Mouse (Mus musculus): ENCODE results near the gene Tbc1d2b.

Gene Tbc1d2b

GRCm38 (mm10) chr9:90270193-90270943 is at the start of gene Tbc1d2b:
Gene Tbc1d2b (minus strand): TSS chr9:90270804.
- DNase-seq (ENCODE audit: low read depth, low spot score): peak; percentile 46

GRCm38 (mm10) chr9:90316300-90316699 is 45.7 kb upstream of the Tbc1d2b start:
- peak; percentile 39 for DNase-seq (ENCODE audit: low read depth, low spot score)

GRCm38 (mm10) chr9:90315662-90316061 is 45.1 kb upstream of the Tbc1d2b start:
- DNase-seq (ENCODE audit: low read depth, low spot score): no peak

GRCm38 (mm10) chr9:90304254-90304653 is 33.6 kb upstream of the Tbc1d2b start:
- DNase-seq (ENCODE audit: low read depth, low spot score): no peak

- no peak for DNase-seq (ENCODE audit: low read depth, low spot score)
Measured at GRCm38 (mm10) chr9:90303101-90303835, 32.7 kb upstream of the Tbc1d2b start.

GRCm38 (mm10) chr9:90302670-90303069 is 32.1 kb upstream of the Tbc1d2b start:
- DNase-seq (ENCODE audit: low read depth, low spot score): no peak

GRCm38 (mm10) chr9:90301081-90301688 is 30.6 kb upstream of the Tbc1d2b start:
- DNase-seq (ENCODE audit: low read depth, low spot score): no peak

- no peak for DNase-seq (ENCODE audit: low read depth, low spot score)
Measured at GRCm38 (mm10) chr9:90297637-90298036, 27.0 kb upstream of the Tbc1d2b start.

GRCm38 (mm10) chr9:90293641-90294398 is 23.2 kb upstream of the Tbc1d2b start:
- DNase-seq (ENCODE audit: low read depth, low spot score): no peak

- DNase-seq (ENCODE audit: low read depth, low spot score): no peak
Measured at GRCm38 (mm10) chr9:90278397-90278796, 7.8 kb upstream of the Tbc1d2b start.

- DNase-seq (ENCODE audit: low read depth, low spot score): no peak
Measured at GRCm38 (mm10) chr9:90277884-90278283, 7.3 kb upstream of the Tbc1d2b start.

GRCm38 (mm10) chr9:90276779-90277178 is 6.2 kb upstream of the Tbc1d2b start:
- DNase-seq (ENCODE audit: low read depth, low spot score): no peak

- no peak for DNase-seq (ENCODE audit: low read depth, low spot score)
Measured at GRCm38 (mm10) chr9:90275906-90276305, 5.3 kb upstream of the Tbc1d2b start.

- DNase-seq (ENCODE audit: low read depth, low spot score): no peak
Measured at GRCm38 (mm10) chr9:90275500-90275899, 4.9 kb upstream of the Tbc1d2b start.

GRCm38 (mm10) chr9:90274516-90274915 is 3.9 kb upstream of the Tbc1d2b start:
- DNase-seq (ENCODE audit: low read depth, low spot score): no peak

- no peak for DNase-seq (ENCODE audit: low read depth, low spot score)
Measured at GRCm38 (mm10) chr9:90272346-90272745, 1.7 kb upstream of the Tbc1d2b start.

GRCm38 (mm10) chr9:90271541-90272090 is 1.0 kb upstream of the Tbc1d2b start:
- peak; percentile 16 for DNase-seq (ENCODE audit: low read depth, low spot score)

- DNase-seq (ENCODE audit: low read depth, low spot score): peak; percentile 34
Measured at GRCm38 (mm10) chr9:90270944-90271295, 316 bp upstream of the Tbc1d2b start.

- DNase-seq (ENCODE audit: low read depth, low spot score): peak; percentile 74
Measured at GRCm38 (mm10) chr9:90269011-90269681, 1.5 kb downstream of the Tbc1d2b start.

- no peak for DNase-seq (ENCODE audit: low read depth, low spot score)
Measured at GRCm38 (mm10) chr9:90266926-90267325, 3.7 kb downstream of the Tbc1d2b start.

- no peak for DNase-seq (ENCODE audit: low read depth, low spot score)
Measured at GRCm38 (mm10) chr9:90266059-90266458, 4.5 kb downstream of the Tbc1d2b start.

All from 3T3-L1 (cell line).